Mouse (Mus musculus): Measurements from ENCODE around the gene Tmem209. TPM values are rescaled to one million over a fixed set of nuclear protein-coding genes. Genes with fewer than 3 reads are reported as not detected.

The Tmem209 gene
- total and polyA plus RNA-seq, 3 experiments = 26.1 to 93.4 (median 35.9) TPM

DNA sequence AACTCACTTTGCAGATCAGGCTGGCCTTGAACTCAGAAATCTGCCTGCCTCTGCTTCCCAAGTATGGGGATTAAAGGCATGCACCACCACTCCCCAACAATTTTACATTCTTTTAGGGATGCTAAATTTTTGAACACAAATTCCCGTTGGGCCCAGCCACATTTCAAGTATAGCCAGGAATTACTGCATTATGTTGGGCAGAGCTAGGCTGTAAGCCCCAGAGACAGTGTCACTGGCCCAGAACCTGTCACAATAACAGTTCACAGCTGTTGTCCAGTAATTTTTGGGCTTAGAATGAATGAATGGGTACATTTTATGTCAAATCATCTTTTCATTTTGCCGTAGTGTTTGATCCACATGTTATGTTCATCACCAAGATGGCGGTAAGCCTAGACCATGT, 73.1 kb downstream of the Tmem209 start:
- TF ChIP-seq MAZ (IDR thresholded peaks at IDR 0.05; ENCODE audit: low read depth, low read length) = no peak
- no peak for TF ChIP-seq UBTF (IDR thresholded peaks at IDR 0.05; ENCODE audit: borderline replicate concordance, insufficient read depth, low read depth, low read length)
- no peak for TF ChIP-seq USF1 (IDR thresholded peaks at IDR 0.05; ENCODE audit: low read depth, low read length)
- no peak for TF ChIP-seq MYB (IDR thresholded peaks at IDR 0.05; ENCODE audit: low read depth, low read length)
- TF ChIP-seq NELFE (IDR thresholded peaks at IDR 0.05; ENCODE audit: low read depth, low read length) = no peak
- no peak for TF ChIP-seq E2F4 (IDR thresholded peaks at IDR 0.05; ENCODE audit: borderline replicate concordance, low read depth, low read length)
- TF ChIP-seq ELF1 (IDR thresholded peaks at IDR 0.05; ENCODE audit: low read depth, low read length) = no peak
- TF ChIP-seq CHD1 (IDR thresholded peaks at IDR 0.05; ENCODE audit: low read depth, low read length) = no peak
- TF ChIP-seq RCOR1 (IDR thresholded peaks at IDR 0.05; ENCODE audit: low read depth, low read length) = no peak
- TF ChIP-seq TBP (IDR thresholded peaks at IDR 0.05; ENCODE audit: low read depth, low read length) = no peak
- TF ChIP-seq POLR2A (IDR thresholded peaks at IDR 0.05; ENCODE audit: control insufficient read depth in 1 of 2, insufficient read depth in 1 of 2, low read depth in 1 of 2, low read length in 2 of 2, poor library complexity in 1 of 2) = no peak
- no peak for TF ChIP-seq CHD2 (IDR thresholded peaks at IDR 0.05; ENCODE audit: low read length)
- no peak for TF ChIP-seq RAD21 (IDR thresholded peaks at IDR 0.05; ENCODE audit: low read depth, low read length)
- TF ChIP-seq MAX (IDR thresholded peaks at IDR 0.05; ENCODE audit: low read length) = no peak
- no peak for TF ChIP-seq SIN3A (IDR thresholded peaks at IDR 0.05; ENCODE audit: low read length)
- no peak for TF ChIP-seq BHLHE40 (IDR thresholded peaks at IDR 0.05; ENCODE audit: borderline replicate concordance, low read depth, low read length)
- no peak for TF ChIP-seq CTCF (IDR thresholded peaks at IDR 0.05 in 2 of 3, conservative IDR thresholded peaks at IDR 0.05 in 1 of 3; ENCODE audit: control insufficient read depth in 1 of 3, insufficient read depth in 1 of 3, low read depth in 2 of 3, low read length in 3 of 3, poor library complexity in 1 of 3, severe bottlenecking in 1 of 3)
- no peak for DNase-seq (ENCODE audit: low read depth, low spot score)
- Histone ChIP-seq H3K79me2 (ENCODE audit: control insufficient read depth, insufficient read depth, low read length, poor library complexity) (no peaks in the 10 kb centered on the region; the same call in 1 of the 2 replicates), H3K4me3 (ENCODE audit: control insufficient read depth in 1 of 2, insufficient read depth in 1 of 2, low read depth in 2 of 2, low read length in 2 of 2) (no peak overlapping the region), H3K27me3 (ENCODE audit: control insufficient read depth in 1 of 2, insufficient read depth in 2 of 2, low read length in 2 of 2) (no peaks in the 10 kb centered on the region), H3K36me3 (ENCODE audit: control insufficient read depth in 1 of 2, insufficient read depth in 2 of 2, low read length in 2 of 2) (no peaks in the 10 kb centered on the region; a peak in 1 of 4 replicates), H3K9me3 (replicated peaks; ENCODE audit: insufficient read depth, low read length) (no peaks in the 10 kb centered on the region), H3K9ac (ENCODE audit: control insufficient read depth, low read depth, low read length, poor library complexity, severe bottlenecking) (no peak overlapping the region), H3K4me1 (ENCODE audit: control insufficient read depth in 1 of 2, insufficient read depth in 2 of 2, low read length in 2 of 2) (no peaks in the 10 kb centered on the region; a peak in 1 of 4 replicates), H3K27ac (ENCODE audit: control insufficient read depth, low read depth, low read length) (no peak overlapping the region)

DNA sequence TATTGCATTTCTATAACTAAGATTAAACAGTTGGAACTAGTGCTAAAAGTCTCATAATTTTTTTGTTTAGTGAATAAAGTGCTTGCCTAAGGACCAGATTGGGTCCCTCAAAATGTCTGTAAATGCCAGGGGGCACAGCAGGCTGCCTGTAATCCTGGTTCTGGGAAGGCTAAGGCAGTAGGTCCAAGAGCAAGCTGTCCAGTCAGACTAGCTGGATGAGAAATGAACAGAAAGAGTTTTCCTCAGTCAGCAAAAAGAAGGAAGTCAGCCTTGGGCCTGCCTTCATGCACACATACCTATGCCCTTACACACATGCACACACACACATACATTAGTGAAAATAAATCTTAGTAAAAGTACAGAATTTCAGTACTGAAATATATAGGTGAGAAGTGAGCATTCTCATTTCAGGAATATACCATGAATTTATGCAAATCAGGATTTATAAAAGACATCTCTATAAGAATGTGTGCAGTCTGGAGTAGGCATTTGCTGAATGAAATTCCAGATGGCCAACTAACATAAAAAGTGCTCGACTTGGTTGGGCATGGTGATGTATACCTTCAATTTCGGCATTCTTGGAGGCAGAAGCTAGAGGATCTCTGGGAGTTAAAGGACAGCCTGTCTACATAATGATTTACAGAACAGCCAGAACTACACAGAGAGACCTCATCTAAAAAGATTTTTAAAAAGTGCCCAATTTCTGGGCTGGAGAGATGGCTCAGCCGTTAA, 77.0 kb downstream of the Tmem209 start:
- no peak overlapping the region for H3K9ac ChIP-seq (ENCODE audit: control insufficient read depth, low read depth, low read length, poor library complexity, severe bottlenecking)
- no peaks in the 10 kb centered on the region for H3K27me3 ChIP-seq (ENCODE audit: control insufficient read depth in 1 of 2, insufficient read depth in 2 of 2, low read length in 2 of 2)
- no peaks in the 10 kb centered on the region for H3K9me3 ChIP-seq (replicated peaks; ENCODE audit: insufficient read depth, low read length)
- H3K4me1 ChIP-seq (ENCODE audit: control insufficient read depth in 1 of 2, insufficient read depth in 2 of 2, low read length in 2 of 2) = peaks cover 5% of the 10 kb centered on the region in 2 experiments
- H3K27ac ChIP-seq (ENCODE audit: control insufficient read depth, low read depth, low read length) = no peak overlapping the region
- H3K36me3 ChIP-seq (ENCODE audit: control insufficient read depth in 1 of 2, insufficient read depth in 2 of 2, low read length in 2 of 2) = peaks cover 0 to 7% of the 10 kb centered on the region in 2 experiments; a peak in 3 of 4 replicates
- no peak for TF ChIP-seq SIN3A (IDR thresholded peaks at IDR 0.05; ENCODE audit: low read length)
- TF ChIP-seq MAFK (IDR thresholded peaks at IDR 0.05; ENCODE audit: borderline replicate concordance, low read depth, low read length) = peak; percentile 14; the same call in 1 of the 2 replicates
- DNase-seq (ENCODE audit: low read depth, low spot score) = no peak
- H3K4me3 ChIP-seq (ENCODE audit: control insufficient read depth in 1 of 2, insufficient read depth in 1 of 2, low read depth in 2 of 2, low read length in 2 of 2) = no peak overlapping the region
- H3K79me2 ChIP-seq (ENCODE audit: control insufficient read depth, insufficient read depth, low read length, poor library complexity) = no peaks in the 10 kb centered on the region; the same call in 1 of the 2 replicates

Other genes with a start within 250 kb of the Tmem209 start
- gene Ube2h, start 205.2 kb downstream of the Tmem209 start, total RNA-seq (2012; rRNA removed) = 4.0 and 4.2 TPM in 2 replicates
- 1 to 10 TPM in 1 of 2 experiments, not detected in 1; 7.4 TPM for gene Ube2h, start 205.2 kb downstream of the Tmem209 start, polyA plus RNA-seq (2012; ENCODE audit: insufficient read depth in 1 of 2, insufficient read length in 2 of 2, low read depth in 1 of 2, low replicate concordance in 2 of 2, missing spikeins in 1 of 2)
- gene Zc3hc1, start 118.8 kb downstream of the Tmem209 start, total RNA-seq (2012; rRNA removed) = 54.7 and 59.8 TPM in 2 replicates
- 10 to 100 TPM in 1 of 2 experiments, not detected in 1; 87.7 TPM for gene Zc3hc1, start 118.8 kb downstream of the Tmem209 start, polyA plus RNA-seq (2012; ENCODE audit: insufficient read depth in 1 of 2, insufficient read length in 2 of 2, low read depth in 1 of 2, low replicate concordance in 2 of 2, missing spikeins in 1 of 2)
- 35.0 and 37.3 TPM in 2 replicates for gene Klhdc10, start 107.9 kb downstream of the Tmem209 start, total RNA-seq (2012; rRNA removed)
- gene Klhdc10, start 107.9 kb downstream of the Tmem209 start, polyA plus RNA-seq (2012; ENCODE audit: insufficient read depth in 1 of 2, insufficient read length in 2 of 2, low read depth in 1 of 2, low replicate concordance in 2 of 2, missing spikeins in 1 of 2) = 10 to 100 TPM in 1 of 2 experiments, not detected in 1; 40.8 TPM
- 0.08 TPM in 1 of 2 replicates, not detected in the other for gene Ssmem1, start 66 bp upstream of the Tmem209 start, total RNA-seq (2012; rRNA removed)
- gene Ssmem1, start 66 bp upstream of the Tmem209 start, polyA plus RNA-seq (2012; ENCODE audit: insufficient read depth in 1 of 2, insufficient read length in 2 of 2, low read depth in 1 of 2, low replicate concordance in 2 of 2, missing spikeins in 1 of 2) = under 1 TPM in 1 of 2 experiments, not detected in 1; 0.13 TPM
- 0.12 and 0.29 TPM in 2 replicates for gene Cpa2, start 31.8 kb upstream of the Tmem209 start, total RNA-seq (2012; rRNA removed)
- under 1 TPM in 1 of 2 experiments, not detected in 1; 0.43 TPM for gene Cpa2, start 31.8 kb upstream of the Tmem209 start, polyA plus RNA-seq (2012; ENCODE audit: insufficient read depth in 1 of 2, insufficient read length in 2 of 2, low read depth in 1 of 2, low replicate concordance in 2 of 2, missing spikeins in 1 of 2)
- not detected in 2 replicates for gene Cpa4, start 58.6 kb upstream of the Tmem209 start, total RNA-seq (2012; rRNA removed)
- gene Cpa4, start 58.6 kb upstream of the Tmem209 start, polyA plus RNA-seq (2012; ENCODE audit: insufficient read depth in 1 of 2, insufficient read length in 2 of 2, low read depth in 1 of 2, low replicate concordance in 2 of 2, missing spikeins in 1 of 2) = not detected
- gene Cpa5, start 101.2 kb upstream of the Tmem209 start, total RNA-seq (2012; rRNA removed) = not detected in 2 replicates
- not detected for gene Cpa5, start 101.2 kb upstream of the Tmem209 start, polyA plus RNA-seq (2012; ENCODE audit: insufficient read depth in 1 of 2, insufficient read length in 2 of 2, low read depth in 1 of 2, low replicate concordance in 2 of 2, missing spikeins in 1 of 2)
- gene Cpa1, start 129.4 kb upstream of the Tmem209 start, total RNA-seq (2012; rRNA removed) = not detected in 2 replicates
- gene Cpa1, start 129.4 kb upstream of the Tmem209 start, polyA plus RNA-seq (2012; ENCODE audit: insufficient read depth in 1 of 2, insufficient read length in 2 of 2, low read depth in 1 of 2, low replicate concordance in 2 of 2, missing spikeins in 1 of 2) = not detected
- 9.2 and 9.8 TPM in 2 replicates for gene Cep41, start 184.0 kb upstream of the Tmem209 start, total RNA-seq (2012; rRNA removed)
- gene Cep41, start 184.0 kb upstream of the Tmem209 start, polyA plus RNA-seq (2012; ENCODE audit: insufficient read depth in 1 of 2, insufficient read length in 2 of 2, low read depth in 1 of 2, low replicate concordance in 2 of 2, missing spikeins in 1 of 2) = 10 to 100 TPM in 1 of 2 experiments, not detected in 1; 12.0 TPM
- 0.10 and 0.12 TPM in 2 replicates for gene Mest, start 213.8 kb upstream of the Tmem209 start, total RNA-seq (2012; rRNA removed)
- gene Mest, start 213.8 kb upstream of the Tmem209 start, polyA plus RNA-seq (2012; ENCODE audit: insufficient read depth in 1 of 2, insufficient read length in 2 of 2, low read depth in 1 of 2, low replicate concordance in 2 of 2, missing spikeins in 1 of 2) = under 1 TPM in 1 of 2 experiments, not detected in 1; 0.31 TPM